ENCODE assay signal across 20 mouse cellular contexts in the genomic region with DNA sequence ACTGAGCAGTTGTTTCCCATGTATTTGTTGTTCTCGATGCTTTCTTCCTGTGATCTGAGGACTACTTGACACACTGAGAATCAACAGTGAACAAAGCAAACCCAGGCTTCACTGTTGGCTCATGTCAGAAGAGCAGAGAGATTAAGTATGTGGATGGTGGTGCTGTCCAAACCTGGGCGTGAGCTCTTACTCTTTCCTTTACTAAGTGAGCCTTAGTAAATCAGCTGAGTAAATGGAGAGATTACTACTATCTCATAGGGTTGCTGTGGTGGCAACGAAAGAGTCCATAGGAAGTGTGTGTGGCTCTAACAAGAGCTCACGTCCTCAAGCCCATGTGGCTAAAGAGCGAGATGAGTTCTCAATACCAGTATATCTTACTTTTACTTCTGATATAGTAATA.
DNase-seq lines count a peak whose midpoint lies in the region; ATAC-seq and TF ChIP-seq lines count a peak whose summit lies in the region.
"Had no signal": no experiment of that assay in that cellular context is flagged by ENCODE, and none has a peak within 500 bp of the region (broad histone marks: within the 10 kb centered on the region; RNA-seq: fewer than 3 reads in every experiment).

No protein-coding gene starts in this region.

- no peaks in the 10 kb centered on the region for H3K27me3 ChIP-seq in forebrain, embryonic 13.5 days
- H3K27me3 ChIP-seq in midbrain, embryonic 13.5 days: no peaks in the 10 kb centered on the region
- H3K27me3 ChIP-seq in intestine, postnatal 0 days (replicated peaks; ENCODE audit: control insufficient read depth, insufficient read depth, low read length): no peaks in the 10 kb centered on the region
- H3K27me3 ChIP-seq: embryonic facial prominence, embryonic 15.5 days had no signal

- no peak overlapping the region for H3K4me3 ChIP-seq in layer of hippocampus, adult 2 months
- H3K4me3 ChIP-seq in forebrain, embryonic 13.5 days: no peak overlapping the region
- no peak overlapping the region for H3K4me3 ChIP-seq in midbrain, embryonic 13.5 days (replicated peaks)
- no peak overlapping the region for H3K4me3 ChIP-seq in intestine, postnatal 0 days (ENCODE audit: low read depth, low read length)
- H3K4me3 ChIP-seq: embryonic facial prominence, embryonic 15.5 days; gastrocnemius, adult 2 months; heart, embryonic 10.5 days had no signal

- H3K9ac ChIP-seq in forebrain, embryonic 13.5 days: no peak overlapping the region
- no peak overlapping the region for H3K9ac ChIP-seq in midbrain, embryonic 13.5 days (replicated peaks)
- H3K9ac ChIP-seq in intestine, postnatal 0 days (ENCODE audit: low read depth, low read length): no peak overlapping the region
- H3K9ac ChIP-seq: embryonic facial prominence, embryonic 15.5 days had no signal

- peak overlapping the region; percentile 85 for H3K27ac ChIP-seq in layer of hippocampus, adult 2 months
- peak overlapping the region; percentile 76 for H3K27ac ChIP-seq in forebrain, embryonic 13.5 days
- H3K27ac ChIP-seq in midbrain, embryonic 13.5 days: peak overlapping the region; percentile 72
- H3K27ac ChIP-seq in intestine, postnatal 0 days (ENCODE audit: low read depth, low read length): no peak overlapping the region
- H3K27ac ChIP-seq: embryonic facial prominence, embryonic 15.5 days; gastrocnemius, adult 2 months; heart, embryonic 10.5 days had no signal

- ATAC-seq in forebrain, embryonic 13.5 days: no peak
- no peak for ATAC-seq in midbrain, embryonic 13.5 days
- ATAC-seq in intestine, postnatal 0 days: no peak

- peaks cover 18% of the 10 kb centered on the region for H3K4me1 ChIP-seq in forebrain, embryonic 13.5 days
- peaks cover 21% of the 10 kb centered on the region for H3K4me1 ChIP-seq in midbrain, embryonic 13.5 days (replicated peaks)
- H3K4me1 ChIP-seq in intestine, postnatal 0 days (replicated peaks; ENCODE audit: control insufficient read depth, insufficient read depth, low read length): no peaks in the 10 kb centered on the region
- H3K4me1 ChIP-seq: embryonic facial prominence, embryonic 15.5 days; heart, embryonic 10.5 days had no signal

- H3K36me3 ChIP-seq in forebrain, embryonic 13.5 days (ENCODE audit: poor library complexity, severe bottlenecking): no peaks in the 10 kb centered on the region
- no peaks in the 10 kb centered on the region for H3K36me3 ChIP-seq in midbrain, embryonic 13.5 days
- H3K36me3 ChIP-seq in intestine, postnatal 0 days (ENCODE audit: control insufficient read depth, insufficient read depth): no peaks in the 10 kb centered on the region
- H3K36me3 ChIP-seq: embryonic facial prominence, embryonic 15.5 days; heart, embryonic 10.5 days had no signal

- WGBS in forebrain, embryonic 13.5 days: 44% methylated on average over 5 of the region's 5 CpGs
- WGBS in midbrain, embryonic 13.5 days: 27% methylated on average over 5 of the region's 5 CpGs
- WGBS in intestine, postnatal 0 days: 80% methylated on average over 5 of the region's 5 CpGs

- DNase-seq in embryo, embryonic 10.5 days (ENCODE audit: low spot score): peak; percentile 15
- DNase-seq in embryo, embryonic 11 days: no peak
- DNase-seq in layer of hippocampus, adult 2 months (ENCODE audit: low spot score in 2 of 2): no peak
- DNase-seq in layer of hippocampus, postnatal 25 days (ENCODE audit: extremely low spot score in 1 of 2, low spot score in 1 of 2): no peak
- DNase-seq in cerebellum, adult 9-11 months: no peak
- DNase-seq: adrenal gland, adult 2 months; gastrocnemius, adult 2 months; heart, postnatal 14 days; kidney, adult 9 months; kidney, postnatal 25 days; lung, adult 18-20 months; lung, postnatal 14 days; right cerebral cortex, adult 18-20 months; thymus, postnatal 14 days had no signal

- H3K4me2 ChIP-seq in forebrain, embryonic 13.5 days: no peak overlapping the region
- H3K4me2 ChIP-seq in midbrain, embryonic 13.5 days (replicated peaks): no peak overlapping the region
- H3K4me2 ChIP-seq in intestine, postnatal 0 days (replicated peaks; ENCODE audit: low read depth): no peak overlapping the region
- H3K4me2 ChIP-seq: embryonic facial prominence, embryonic 15.5 days; liver, embryonic 11.5 days had no signal

- no peaks in the 10 kb centered on the region for H3K9me3 ChIP-seq in forebrain, embryonic 13.5 days (replicated peaks)
- no peaks in the 10 kb centered on the region for H3K9me3 ChIP-seq in midbrain, embryonic 13.5 days
- H3K9me3 ChIP-seq in intestine, postnatal 0 days (ENCODE audit: control insufficient read depth): no peaks in the 10 kb centered on the region
- H3K9me3 ChIP-seq: embryonic facial prominence, embryonic 15.5 days; heart, embryonic 10.5 days had no signal

- no peak for TF ChIP-seq CTCF in layer of hippocampus, adult 2 months (conservative IDR thresholded peaks at IDR 0.05)
- no peak for TF ChIP-seq CTCF in intestine, postnatal 0 days (IDR thresholded peaks at IDR 0.05; ENCODE audit: low read depth)
